Mouse (Mus musculus) heart, postnatal 0 days (tissue): ENCODE measurements around the gene Psip1. TPM values are rescaled to one million over a fixed set of nuclear protein-coding genes. Genes with fewer than 3 reads are reported as not detected.
A peak's percentile ranks its signal among the peaks of the same experiment; 100 is the strongest.

ENCODE experiments used
- ATAC-seq: fragments of 200-750 bp; cut with Nextera tagmentation; 2 replicates; pipeline ENCODE4 v1.8.0; 2017; ENCODE audit warnings: low read depth, moderate number of reproducible peaks, moderate library complexity; ENCODE audit not compliant: insufficient read depth
- DNase-seq: peaks from one replicate; pipeline ENCODE4 v3.0.0-alpha.2; 2016; ENCODE audit warnings: low spot score
- H3K27ac ChIP-seq: fragments of 300-500 bp; sonication (generic); 2 replicates; pipeline ENCODE4 v1.5.1; 2014; ENCODE audit warnings: low read depth, mild to moderate bottlenecking
- H3K27me3 ChIP-seq: fragments of 300-500 bp; sonication (generic); 2 replicates; pipeline ENCODE4 v1.6.1; 2014; ENCODE audit warnings: low read length, mixed read lengths; ENCODE audit not compliant: control insufficient read depth, insufficient read depth
- H3K36me3 ChIP-seq: fragments of 300-500 bp; sonication (generic); replicated peaks from 2 replicates; pipeline ENCODE4 v1.6.1; 2014; ENCODE audit warnings: low read length, mixed read lengths; ENCODE audit not compliant: control insufficient read depth, insufficient read depth
- H3K4me1 ChIP-seq: fragments of 300-500 bp; sonication (generic); 2 replicates; pipeline ENCODE4 v1.6.1; 2014; ENCODE audit warnings: antibody characterized with exemption; ENCODE audit not compliant: control insufficient read depth, insufficient read depth
- H3K4me2 ChIP-seq: fragments of 300-500 bp; sonication (generic); 2 replicates; pipeline ENCODE4 v1.6.1; 2014; ENCODE audit warnings: low read depth, mild to moderate bottlenecking, low read length, moderate library complexity
- H3K4me3 ChIP-seq: fragments of 300-500 bp; sonication (generic); 2 replicates; pipeline ENCODE4 v1.5.1; 2014; ENCODE audit warnings: low read depth, low read length
- H3K9ac ChIP-seq: fragments of 300-500 bp; sonication (generic); replicated peaks from 2 replicates; pipeline ENCODE4 v1.6.1; 2014; ENCODE audit warnings: low read depth, low read length, mixed read lengths
- H3K9me3 ChIP-seq: fragments of 300-500 bp; sonication (generic); replicated peaks from 2 replicates; pipeline ENCODE4 v1.6.1; 2016; ENCODE audit warnings: low read length; ENCODE audit not compliant: control insufficient read depth
- CTCF ChIP-seq: IDR thresholded peaks from 2 replicates; pipeline ENCODE4 v1.5.1; 2016; ENCODE audit warnings: antibody characterized with exemption, control low read depth, low read depth
- EP300 ChIP-seq: IDR thresholded peaks from 2 replicates; pipeline ENCODE4 v1.6.1; 2016; ENCODE audit warnings: antibody characterized with exemption, low read depth
- WGBS: fragments of 180-500 bp; shearing (Covaris S2); extraction: QIAGEN DNeasy Blood & Tissue Kit; methylation state at CpG from one replicate; pipeline ENCODE4 v1.1.7; 2014; 5-methylcytosine and 5-hydroxymethylcytosine counted together
- polyA plus RNA-seq: library from polyadenylated mRNA; unstranded; fragments of >200 nt; fragmentation: Nextera tagmentation; extraction: Ambion mirVana; gene quantifications from 2 replicates; pipeline ENCODE4 v1.2.1, GENCODE M21; 2015
- total RNA-seq: library from RNA; depleted of rRNA; stranded (reverse); fragments of >200 nt; gene quantifications from 2 replicates; pipeline ENCODE4 v1.2.3, GENCODE M21; 2014; ENCODE audit warnings: low replicate concordance

The Psip1 gene
- total and polyA plus RNA-seq, 2 experiments from 2014 or later = 20.3 to 39.5 TPM

- 58% methylated on average over 1 of the region's 1 CpGs for WGBS
- ATAC-seq = no peak
- H3K27ac ChIP-seq = no peak overlapping the region
Observed at GRCm38 (mm10) chr4:83514183-83514582, 27.9 kb upstream of the Psip1 start.

GRCm38 (mm10) chr4:83512644-83513043 lies 26.4 kb upstream of the Psip1 start:
- DNase-seq = no peak
- Histone ChIP-seq H3K36me3 (no peaks in the 10 kb centered on the region), H3K4me1 (no peaks in the 10 kb centered on the region), H3K27ac (no peak overlapping the region), H3K27me3 (no peaks in the 10 kb centered on the region), H3K4me3 (no peak overlapping the region), H3K9ac (no peak overlapping the region), H3K9me3 (no peaks in the 10 kb centered on the region), H3K4me2 (no peak overlapping the region)
- no peak for ATAC-seq
- 44% methylated on average over 2 of the region's 2 CpGs for WGBS
- no peak for TF ChIP-seq EP300
- no peak for TF ChIP-seq CTCF

More at GRCm38 (mm10) chr4:83514183-83514582, 27.9 kb upstream of the Psip1 start:
- Histone ChIP-seq H3K4me3 (no peak overlapping the region), H3K36me3 (no peaks in the 10 kb centered on the region), H3K9me3 (no peaks in the 10 kb centered on the region), H3K4me2 (no peak overlapping the region), H3K27me3 (no peaks in the 10 kb centered on the region), H3K4me1 (no peaks in the 10 kb centered on the region), H3K9ac (no peak overlapping the region)
- no peak for DNase-seq
- no peak for TF ChIP-seq EP300
- no peak for TF ChIP-seq CTCF

- no peaks in the 10 kb centered on the region for H3K27me3 ChIP-seq
- H3K9me3 ChIP-seq = no peaks in the 10 kb centered on the region
- ATAC-seq (no peak), DNase-seq (no peak)
- no peak overlapping the region for H3K27ac ChIP-seq
- TF ChIP-seq CTCF = no peak
- TF ChIP-seq EP300 = no peak
- no peak overlapping the region for H3K9ac ChIP-seq
- no peak overlapping the region for H3K4me2 ChIP-seq
- H3K4me3 ChIP-seq = no peak overlapping the region
- no peaks in the 10 kb centered on the region for H3K36me3 ChIP-seq
- WGBS = 84% methylated on average over 3 of the region's 3 CpGs
- no peaks in the 10 kb centered on the region for H3K4me1 ChIP-seq
Observed at GRCm38 (mm10) chr4:83512217-83512616, 26.0 kb upstream of the Psip1 start.

- ATAC-seq (no peak), DNase-seq (no peak)
- no peak for TF ChIP-seq CTCF
- no peak for TF ChIP-seq EP300
- Histone ChIP-seq H3K36me3 (no peaks in the 10 kb centered on the region), H3K27me3 (no peaks in the 10 kb centered on the region), H3K27ac (no peak overlapping the region), H3K9me3 (no peaks in the 10 kb centered on the region), H3K4me2 (no peak overlapping the region), H3K4me1 (no peaks in the 10 kb centered on the region), H3K4me3 (no peak overlapping the region), H3K9ac (no peak overlapping the region)
- WGBS = 49% methylated on average over 8 of the region's 8 CpGs
Observed at GRCm38 (mm10) chr4:83511083-83511482, 24.8 kb upstream of the Psip1 start.

GRCm38 (mm10) chr4:83509600-83509999 lies 23.3 kb upstream of the Psip1 start:
- Histone ChIP-seq H3K27ac (no peak overlapping the region), H3K4me1 (no peaks in the 10 kb centered on the region), H3K36me3 (no peaks in the 10 kb centered on the region), H3K9ac (no peak overlapping the region), H3K9me3 (no peaks in the 10 kb centered on the region), H3K4me3 (no peak overlapping the region), H3K27me3 (no peaks in the 10 kb centered on the region), H3K4me2 (no peak overlapping the region)
- TF ChIP-seq CTCF = no peak
- no peak for TF ChIP-seq EP300
- ATAC-seq (no peak), DNase-seq (no peak)
- 63% methylated on average over 2 of the region's 2 CpGs for WGBS

- Histone ChIP-seq H3K36me3 (no peaks in the 10 kb centered on the region), H3K4me3 (no peak overlapping the region), H3K4me2 (peak overlapping the region; percentile 42), H3K27ac (no peak overlapping the region), H3K9me3 (no peaks in the 10 kb centered on the region), H3K9ac (no peak overlapping the region), H3K27me3 (no peaks in the 10 kb centered on the region), H3K4me1 (no peaks in the 10 kb centered on the region)
- TF ChIP-seq EP300 (no peak), CTCF (no peak)
- 36% methylated on average over 7 of the region's 7 CpGs for WGBS
- DNase-seq (no peak), ATAC-seq (no peak)
Observed at GRCm38 (mm10) chr4:83501037-83501430, 14.8 kb upstream of the Psip1 start.
